Mouse (Mus musculus) CH12.LX (cell line): ENCODE results near the gene Fancc. TPM values are rescaled to one million over a fixed set of nuclear protein-coding genes. Genes with fewer than 3 reads are reported as not detected.

ENCODE experiments used
- DNase-seq: peaks from one replicate; pipeline ENCODE4 v3.0.0-alpha.2; 2013; ENCODE audit errors: extremely low read depth
- H3K27ac ChIP-seq: 2 replicates; pipeline ENCODE4 v1.5.1; 2012; ENCODE audit warnings: low read depth, mild to moderate bottlenecking, control low read depth, moderate library complexity; ENCODE audit not compliant: insufficient read depth
- H3K27me3 ChIP-seq: replicated peaks from 2 replicates; pipeline ENCODE3; 2012; ENCODE audit warnings: inconsistent platforms
- H3K36me3 ChIP-seq, 2 experiments: replicated peaks in 1 of 2; 2 replicates each; pipeline versions ENCODE3 to v1.6.1; 2012; ENCODE audit warnings: inconsistent platforms in 1 of 2, low read length in 1 of 2, mild to moderate bottlenecking in 1 of 2, mixed read lengths in 1 of 2, moderate library complexity in 1 of 2; ENCODE audit not compliant: control insufficient read depth in 1 of 2, insufficient read depth in 1 of 2
- H3K4me1 ChIP-seq, 2 experiments: 2 replicates each; pipeline ENCODE4 v1.6.1; 2012; ENCODE audit warnings: inconsistent platforms in 1 of 2, moderate library complexity in 1 of 2; ENCODE audit not compliant: insufficient read depth in 2 of 2, control insufficient read depth in 1 of 2
- H3K4me2 ChIP-seq: 2 replicates; pipeline ENCODE4 v1.6.1; 2012; ENCODE audit warnings: low read depth, mild to moderate bottlenecking, control low read depth; ENCODE audit not compliant: poor library complexity, insufficient read depth, severe bottlenecking
- H3K4me3 ChIP-seq, 3 experiments: fragments of 150-350 bp in 1 of 3; sonication (generic) in 1 of 3; replicated peaks in 1 of 3; 2 replicates each; pipeline versions ENCODE3 to v1.5.1; 2011 to 2012; ENCODE audit warnings: low read depth in 2 of 3, low read length in 2 of 3, mild to moderate bottlenecking in 2 of 3, moderate library complexity in 2 of 3, control low read depth in 1 of 3, improper control_type of control experiment in 1 of 3, inconsistent platforms in 1 of 3, mixed read lengths in 1 of 3; ENCODE audit not compliant: poor library complexity in 1 of 3
- H3K79me2 ChIP-seq: replicated peaks from 2 replicates; pipeline ENCODE4 v1.6.1; 2012; ENCODE audit warnings: mild to moderate bottlenecking, moderate library complexity; ENCODE audit not compliant: control insufficient read depth, poor library complexity, insufficient read depth, severe bottlenecking; ENCODE audit errors: extremely low read depth
- H3K9ac ChIP-seq: 2 replicates; pipeline ENCODE4 v1.6.1; 2012; ENCODE audit warnings: low read depth, mild to moderate bottlenecking, control low read depth, moderate library complexity; ENCODE audit not compliant: insufficient read depth
- H3K9me3 ChIP-seq: replicated peaks from 2 replicates; pipeline ENCODE3; 2012; ENCODE audit warnings: low read length, inconsistent platforms, mixed read lengths
- BHLHE40 ChIP-seq: IDR thresholded peaks from 2 replicates; pipeline ENCODE4 v1.6.1; 2011; ENCODE audit warnings: mild to moderate bottlenecking, low read depth, low read length, improper control_type of control experiment
- CHD1 ChIP-seq: IDR thresholded peaks from 2 replicates; pipeline ENCODE4 v1.6.1; 2012; ENCODE audit warnings: low read depth, low read length, improper control_type of control experiment, inconsistent platforms
- CHD2 ChIP-seq: IDR thresholded peaks from 2 replicates; pipeline ENCODE4 v1.6.1; 2011; ENCODE audit warnings: low read length, improper control_type of control experiment
- CTCF ChIP-seq, 2 experiments: IDR thresholded peaks in 1 of 2; conservative IDR thresholded peaks in 1 of 2; 2 replicates each; pipeline ENCODE4 v1.5.1; 2011 to 2012; ENCODE audit warnings: low read depth in 2 of 2, low read length in 2 of 2, improper control_type of control experiment in 1 of 2, inconsistent platforms in 1 of 2, mild to moderate bottlenecking in 1 of 2, moderate library complexity in 1 of 2
- ELF1 ChIP-seq: IDR thresholded peaks from 2 replicates; pipeline ENCODE4 v1.6.1; 2014; ENCODE audit warnings: low read depth, mild to moderate bottlenecking, inconsistent platforms, low read length, improper control_type of control experiment
- GABPA ChIP-seq: IDR thresholded peaks from 2 replicates; pipeline ENCODE4 v1.6.1; 2012; ENCODE audit warnings: low read depth, low read length, improper control_type of control experiment, inconsistent platforms; ENCODE audit not compliant: insufficient replicate concordance
- IRF4 ChIP-seq: IDR thresholded peaks from 2 replicates; pipeline ENCODE4 v1.6.1; 2014; ENCODE audit warnings: low read depth, mild to moderate bottlenecking, inconsistent platforms, low read length, improper control_type of control experiment
- JUN ChIP-seq: IDR thresholded peaks from 2 replicates; pipeline ENCODE4 v1.6.1; 2011; ENCODE audit warnings: low read depth, mild to moderate bottlenecking, low read length, improper control_type of control experiment, moderate library complexity; ENCODE audit not compliant: insufficient read depth
- MAFK ChIP-seq: IDR thresholded peaks from 2 replicates; pipeline ENCODE4 v1.6.1; 2011; ENCODE audit warnings: low read length, improper control_type of control experiment; ENCODE audit not compliant: insufficient replicate concordance
- MEF2A ChIP-seq: IDR thresholded peaks from 2 replicates; pipeline ENCODE4 v1.6.1; 2014; ENCODE audit warnings: low read depth, mild to moderate bottlenecking, inconsistent platforms, low read length, improper control_type of control experiment, borderline replicate concordance
- MYC ChIP-seq: IDR thresholded peaks from 2 replicates; pipeline ENCODE4 v1.6.1; 2011; ENCODE audit warnings: low read depth, mild to moderate bottlenecking, improper control_type of control experiment, low read length
- NELFE ChIP-seq: IDR thresholded peaks from 2 replicates; pipeline ENCODE4 v1.6.1; 2011; ENCODE audit warnings: low read depth, low read length, improper control_type of control experiment
- RAD21 ChIP-seq: IDR thresholded peaks from 2 replicates; pipeline ENCODE4 v1.6.1; 2011; ENCODE audit warnings: low read depth, mild to moderate bottlenecking, low read length, improper control_type of control experiment, moderate library complexity
- SIN3A ChIP-seq: IDR thresholded peaks from 2 replicates; pipeline ENCODE4 v1.6.1; 2012; ENCODE audit warnings: low read length, improper control_type of control experiment, inconsistent platforms
- TCF12 ChIP-seq: IDR thresholded peaks from 2 replicates; pipeline ENCODE4 v1.6.1; 2014; ENCODE audit warnings: low read depth, mild to moderate bottlenecking, inconsistent platforms, low read length, improper control_type of control experiment
- UBTF ChIP-seq: IDR thresholded peaks from 2 replicates; pipeline ENCODE4 v1.6.1; 2012; ENCODE audit warnings: low read depth, mild to moderate bottlenecking, inconsistent platforms, low read length, improper control_type of control experiment, moderate library complexity
- dilution Hi-C: fragments of 300-500 bp; cut with MboI; formaldehyde crosslinking; loops from 2 replicates; pipeline ENCODE4 v1.14.3; 2020; ENCODE audit warnings: low sequenced_read_pairs; ENCODE audit not compliant: extremely low pct_unique_long_range_greater_than_20kb, extremely low pct_ligation_motif_present
- in situ Hi-C: fragments of 300-500 bp; cut with MboI; formaldehyde crosslinking; loops from 3 replicates; pipeline ENCODE4 v1.14.3; 2019; ENCODE audit warnings: low sequenced_read_pairs, low pct_ligation_motif_present, low pct_unique_long_range_greater_than_20kb, mixed read lengths
- polyA plus RNA-seq: library from polyadenylated mRNA; unstranded; fragments of >175 nt; gene quantifications from 2 replicates; pipeline ENCODE4 v1.2.1, GENCODE M21; 2012; ENCODE audit warnings: low read depth; ENCODE audit not compliant: insufficient read length
- total RNA-seq, 2 experiments: library from RNA; depleted of rRNA; stranded (reverse); fragments of 300-350 nt in 1 of 2; fragments of >200 nt in 1 of 2; gene quantifications; 2 replicates each; pipeline ENCODE4 v1.2.3; 2012 to 2014

The Fancc gene
- total and polyA plus RNA-seq, 3 experiments, result 8.2 to 12.4 (median 8.7) TPM

- Histone ChIP-seq H3K9me3 (no peaks in the 10 kb centered on the region), H3K27ac (no peak overlapping the region), H3K4me3 (no peak overlapping the region), H3K4me1 (no peaks in the 10 kb centered on the region), H3K9ac (no peak overlapping the region), H3K27me3 (no peaks in the 10 kb centered on the region), H3K36me3 (no peaks in the 10 kb centered on the region), H3K79me2 (no peaks in the 10 kb centered on the region), H3K4me2 (no peak overlapping the region)
- no peak for DNase-seq
- no peak for TF ChIP-seq GABPA
- no peak for TF ChIP-seq CHD2
- no peak for TF ChIP-seq IRF4
- dilution Hi-C loops, result no loop called here
- in situ Hi-C loops, result no loop called here
Measured at GRCm38 (mm10) chr13:63486791-63487706, 10.0 kb downstream of the Fancc start.

- no peak overlapping the region for H3K4me2 ChIP-seq
- H3K4me1 ChIP-seq, result peaks cover 0 to 4% of the 10 kb centered on the region in 2 experiments; a peak in 1 of 4 replicates
- dilution Hi-C loops (no loop called here), in situ Hi-C loops (no loop called here)
- H3K27ac ChIP-seq, result no peak overlapping the region
- no peaks in the 10 kb centered on the region for H3K9me3 ChIP-seq
- TF ChIP-seq UBTF (no peak), TCF12 (no peak), IRF4 (no peak), GABPA (no peak), MYC (no peak), SIN3A (no peak), JUN (no peak), ELF1 (no peak)
- no peaks in the 10 kb centered on the region for H3K79me2 ChIP-seq
- H3K4me3 ChIP-seq, result no peak overlapping the region
- no peaks in the 10 kb centered on the region for H3K27me3 ChIP-seq
- no peak for DNase-seq
- no peak overlapping the region for H3K9ac ChIP-seq
- H3K36me3 ChIP-seq, result no peaks in the 10 kb centered on the region
Measured at GRCm38 (mm10) chr13:63475356-63475755, 21.7 kb downstream of the Fancc start.

GRCm38 (mm10) chr13:63452898-63453297, 44.2 kb downstream of the Fancc start:
- H3K4me2 ChIP-seq, result no peak overlapping the region
- dilution Hi-C loops (no loop called here), in situ Hi-C loops (no loop called here)
- H3K27ac ChIP-seq, result no peak overlapping the region
- DNase-seq, result no peak
- no peaks in the 10 kb centered on the region for H3K4me1 ChIP-seq
- no peak for TF ChIP-seq MAFK
- no peak for TF ChIP-seq BHLHE40
- TF ChIP-seq UBTF, result no peak
- TF ChIP-seq CHD1, result no peak
- TF ChIP-seq CTCF (conservative IDR thresholded peaks at IDR 0.05 in 1 of 2, IDR thresholded peaks at IDR 0.05 in 1 of 2; ENCODE audit: low read depth in 2 of 2, low read length in 2 of 2), result no peak
- TF ChIP-seq IRF4, result no peak
- no peak for TF ChIP-seq MEF2A
- TF ChIP-seq RAD21, result no peak
- TF ChIP-seq NELFE, result no peak
- no peaks in the 10 kb centered on the region for H3K9me3 ChIP-seq
- no peaks in the 10 kb centered on the region for H3K27me3 ChIP-seq
- no peak overlapping the region for H3K4me3 ChIP-seq
- no peaks in the 10 kb centered on the region for H3K79me2 ChIP-seq
- H3K9ac ChIP-seq, result no peak overlapping the region
- H3K36me3 ChIP-seq, result no peaks in the 10 kb centered on the region
